Mouse (Mus musculus) erythroblast, embryonic 14.5 days (primary cell): Measurements from ENCODE around the gene Gpr12.

Source experiments
- GATA1 ChIP-seq: IDR thresholded peaks from 2 replicates; pipeline ENCODE4 v1.6.1; 2012; ENCODE audit warnings: low read length, inconsistent platforms, mixed read lengths
- TAL1 ChIP-seq: IDR thresholded peaks from 3 replicates; pipeline ENCODE4 v1.6.1; 2012; ENCODE audit warnings: low read length, inconsistent platforms, mixed read lengths

- TF ChIP-seq GATA1: no peak
- TF ChIP-seq TAL1: no peak
Measured at GRCm38 (mm10) chr5:146607816-146608215, 22.8 kb upstream of the Gpr12 start.
